Mouse (Mus musculus) E14TG2a.4 (cell line): ENCODE data around the gene Cmc1.

Experiments
- H3K27me3 ChIP-seq: 2 replicates; pipeline ENCODE4 v1.6.1; 2014; ENCODE audit warnings: low read length, control low read depth; ENCODE audit not compliant: insufficient read depth
- H3K36me3 ChIP-seq: 2 replicates; pipeline ENCODE4 v1.6.1; 2014; ENCODE audit warnings: low read length, control low read depth; ENCODE audit not compliant: insufficient read depth
- H3K4me1 ChIP-seq: replicated peaks from 2 replicates; pipeline ENCODE4 v1.6.1; 2014; ENCODE audit warnings: low read depth, low read length, control low read depth
- H3K4me3 ChIP-seq: replicated peaks from 2 replicates; pipeline ENCODE4 v1.5.1; 2014; ENCODE audit warnings: mild to moderate bottlenecking, low read length
- H3K9me3 ChIP-seq: 2 replicates; pipeline ENCODE4 v1.6.1; 2014; ENCODE audit warnings: low read length, control low read depth
- CTCF ChIP-seq: conservative IDR thresholded peaks from 2 replicates; pipeline ENCODE4 v1.5.1; 2014; ENCODE audit warnings: low read length
- NANOG ChIP-seq: IDR thresholded peaks from 2 replicates; pipeline ENCODE4 v1.6.1; 2014; ENCODE audit warnings: borderline replicate concordance, low read length, mixed read lengths
- POU5F1 ChIP-seq: IDR thresholded peaks from 2 replicates; pipeline ENCODE4 v1.6.1; 2014; ENCODE audit warnings: low read length, borderline replicate concordance

The Cmc1 gene

DNA sequence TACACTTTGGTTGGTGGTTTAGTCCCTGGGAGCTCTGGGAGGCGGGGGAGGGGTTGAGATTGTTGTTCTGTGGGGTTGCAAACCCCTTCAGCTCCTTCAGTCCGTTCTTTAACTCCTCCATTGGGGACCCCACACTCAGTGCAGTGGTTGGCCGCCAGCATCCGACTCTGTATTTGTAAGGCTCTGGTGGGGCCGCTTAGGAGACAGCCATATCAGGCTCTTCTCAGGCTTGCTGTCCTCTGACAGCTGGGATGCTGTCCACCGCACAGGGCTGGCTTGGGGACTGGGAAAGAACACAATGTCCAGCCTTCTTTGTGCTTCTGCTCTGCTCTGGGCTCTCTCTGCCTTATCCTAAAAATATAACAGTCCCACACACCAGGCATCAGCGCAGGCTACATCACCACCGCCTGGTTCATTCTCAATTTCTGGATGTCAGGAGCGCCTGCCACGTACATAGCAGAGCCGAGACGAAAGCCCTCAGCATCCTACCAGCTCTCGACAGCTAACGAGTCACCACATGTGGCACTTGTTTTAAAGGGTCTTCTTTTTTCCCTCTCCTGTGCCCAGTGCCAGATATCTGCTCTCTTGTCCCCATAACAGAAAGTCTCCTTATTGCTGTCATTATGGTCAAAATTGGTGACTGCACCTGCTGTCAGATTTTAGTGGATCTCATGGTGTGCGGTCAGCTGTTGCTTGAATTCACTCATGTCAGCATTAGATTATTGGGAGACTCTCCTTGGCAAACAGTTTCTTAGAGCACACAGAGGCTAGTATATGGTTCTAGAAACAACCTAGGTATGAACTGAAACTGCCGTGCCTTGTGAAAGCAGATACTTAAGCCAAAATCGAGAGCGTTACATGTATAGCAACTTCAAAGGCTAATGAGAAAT, 29.4 kb upstream of the Cmc1 start:
- no peak overlapping the region for H3K4me3 ChIP-seq
- H3K36me3 ChIP-seq = no peaks in the 10 kb centered on the region
- peaks cover 6% of the 10 kb centered on the region; the same call in 1 of the 2 replicates for H3K27me3 ChIP-seq
- no peaks in the 10 kb centered on the region for H3K9me3 ChIP-seq
- no peaks in the 10 kb centered on the region for H3K4me1 ChIP-seq
- no peak for TF ChIP-seq CTCF
- no peak for TF ChIP-seq NANOG
- TF ChIP-seq POU5F1 = no peak

DNA sequence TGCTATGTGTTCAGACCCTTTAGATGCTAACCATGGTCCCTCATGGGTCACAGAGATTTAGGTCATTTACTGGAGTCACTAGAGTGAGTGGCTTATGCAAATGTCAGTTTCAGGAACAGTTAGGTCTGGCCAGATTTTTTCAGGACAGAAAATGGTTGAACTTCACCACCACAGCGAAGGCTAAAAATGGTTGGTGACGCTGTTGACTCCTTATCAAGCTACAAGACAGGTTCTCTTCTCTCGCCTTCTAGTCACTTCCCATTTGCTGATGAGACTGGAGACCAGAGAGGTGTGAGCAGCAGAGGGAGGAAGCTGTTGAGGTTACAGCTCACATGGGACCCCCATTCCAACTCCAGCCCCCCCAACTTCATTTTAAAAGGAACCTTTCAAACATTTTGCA, 26.7 kb upstream of the Cmc1 start:
- H3K4me3 ChIP-seq = no peak overlapping the region
- TF ChIP-seq NANOG (no peak), CTCF (no peak), POU5F1 (no peak)
- H3K4me1 ChIP-seq = no peaks in the 10 kb centered on the region
- no peaks in the 10 kb centered on the region for H3K36me3 ChIP-seq
- no peaks in the 10 kb centered on the region for H3K9me3 ChIP-seq
- H3K27me3 ChIP-seq = peaks cover 6% of the 10 kb centered on the region; the same call in 1 of the 2 replicates

DNA sequence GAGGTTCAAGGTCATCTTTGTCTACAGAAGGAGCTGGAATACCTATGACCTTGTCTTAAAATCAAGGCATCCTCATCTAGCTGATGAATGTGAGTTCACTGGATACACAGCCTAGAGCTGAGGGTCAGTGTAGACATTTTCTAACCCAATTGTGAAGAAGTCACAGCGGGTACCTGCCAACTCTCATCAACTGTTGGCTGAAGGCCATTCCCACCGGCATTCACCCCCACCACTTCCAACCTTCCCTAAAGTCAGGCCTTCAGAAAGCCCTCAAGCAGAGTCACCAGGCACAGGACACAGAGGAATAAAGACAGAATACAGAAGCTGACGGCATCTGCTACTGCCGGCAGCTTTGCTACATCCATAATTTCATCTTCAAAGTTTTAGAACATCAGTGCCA, 25.4 kb upstream of the Cmc1 start:
- no peaks in the 10 kb centered on the region for H3K9me3 ChIP-seq
- H3K27me3 ChIP-seq = peaks cover 6% of the 10 kb centered on the region; the same call in 1 of the 2 replicates
- TF ChIP-seq POU5F1 (no peak), NANOG (no peak), CTCF (no peak)
- no peaks in the 10 kb centered on the region for H3K4me1 ChIP-seq
- no peak overlapping the region for H3K4me3 ChIP-seq
- no peaks in the 10 kb centered on the region for H3K36me3 ChIP-seq

DNA sequence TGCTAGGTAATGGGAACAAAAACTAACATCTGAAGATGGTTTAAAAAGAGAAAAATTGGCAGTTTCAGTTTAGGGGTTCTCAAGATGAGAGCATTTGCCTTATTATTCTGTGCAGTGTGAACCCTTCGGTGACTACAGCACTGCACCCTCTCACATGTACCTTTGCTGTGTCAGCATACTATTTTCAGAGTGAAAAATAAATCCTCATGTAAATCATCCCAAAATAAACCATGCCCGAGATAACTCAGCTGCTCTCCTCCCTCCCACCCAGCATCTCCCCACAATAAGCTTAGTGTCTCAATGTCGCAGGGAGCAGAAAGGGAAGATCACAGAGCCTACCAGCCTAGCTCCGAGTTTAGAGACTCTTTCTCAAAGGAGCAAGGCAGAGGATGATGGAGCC, 23.1 kb upstream of the Cmc1 start:
- H3K27me3 ChIP-seq = peaks cover 6% of the 10 kb centered on the region; the same call in 1 of the 2 replicates
- TF ChIP-seq NANOG = no peak
- no peak for TF ChIP-seq POU5F1
- TF ChIP-seq CTCF = no peak

DNA sequence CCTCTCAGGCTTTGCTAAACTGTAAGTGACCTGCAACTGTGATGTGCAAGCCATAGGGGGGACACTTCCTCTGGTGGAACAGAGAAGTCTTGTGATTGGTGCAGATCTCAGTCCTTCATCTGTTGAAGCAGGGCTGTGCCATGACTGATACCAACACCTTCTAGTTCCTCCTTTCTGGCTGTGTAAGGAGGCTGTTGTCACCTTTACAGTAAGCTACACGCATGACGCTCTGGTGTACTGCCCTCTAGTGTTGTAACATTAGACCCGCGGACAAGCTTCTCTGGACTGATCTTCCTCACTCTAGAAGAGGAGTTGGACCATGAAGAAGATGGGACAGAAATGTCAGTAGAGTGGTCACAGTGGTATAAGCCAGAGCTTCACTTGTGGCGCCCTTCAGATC, 18.6 kb upstream of the Cmc1 start:
- H3K36me3 ChIP-seq = no peaks in the 10 kb centered on the region
- H3K4me1 ChIP-seq = no peaks in the 10 kb centered on the region
- no peaks in the 10 kb centered on the region for H3K9me3 ChIP-seq
- H3K4me3 ChIP-seq = no peak overlapping the region
- TF ChIP-seq NANOG (no peak), CTCF (peak; percentile 66), POU5F1 (no peak)
- no peaks in the 10 kb centered on the region for H3K27me3 ChIP-seq

More for the DNA sequence above, 23.1 kb upstream of the Cmc1 start:
- H3K9me3 ChIP-seq = no peaks in the 10 kb centered on the region
- H3K4me3 ChIP-seq = no peak overlapping the region
- no peaks in the 10 kb centered on the region for H3K36me3 ChIP-seq
- H3K4me1 ChIP-seq = no peaks in the 10 kb centered on the region

DNA sequence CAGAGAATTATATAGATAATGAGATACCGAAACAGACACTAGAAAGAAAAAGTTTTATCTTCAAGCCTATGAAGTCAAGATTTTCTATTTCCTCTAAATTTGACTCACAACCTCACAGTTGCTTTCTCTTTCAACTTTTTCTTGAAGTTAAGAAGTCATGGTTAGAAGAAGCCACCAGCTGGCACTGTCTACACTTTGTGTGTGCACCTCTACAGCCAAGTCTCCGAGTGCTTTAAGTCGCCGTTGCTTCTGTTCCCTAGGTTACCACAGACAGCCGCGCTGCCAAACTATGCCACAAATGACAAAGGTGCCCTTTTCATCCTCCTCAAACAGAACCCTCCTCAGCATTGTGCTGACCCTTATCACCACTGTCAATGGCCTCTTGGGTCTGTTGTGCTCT, 17.6 kb upstream of the Cmc1 start:
- Histone ChIP-seq H3K4me1 (no peaks in the 10 kb centered on the region), H3K9me3 (no peaks in the 10 kb centered on the region), H3K27me3 (no peaks in the 10 kb centered on the region), H3K4me3 (no peak overlapping the region), H3K36me3 (no peaks in the 10 kb centered on the region)
- TF ChIP-seq NANOG (no peak), CTCF (no peak), POU5F1 (no peak)

DNA sequence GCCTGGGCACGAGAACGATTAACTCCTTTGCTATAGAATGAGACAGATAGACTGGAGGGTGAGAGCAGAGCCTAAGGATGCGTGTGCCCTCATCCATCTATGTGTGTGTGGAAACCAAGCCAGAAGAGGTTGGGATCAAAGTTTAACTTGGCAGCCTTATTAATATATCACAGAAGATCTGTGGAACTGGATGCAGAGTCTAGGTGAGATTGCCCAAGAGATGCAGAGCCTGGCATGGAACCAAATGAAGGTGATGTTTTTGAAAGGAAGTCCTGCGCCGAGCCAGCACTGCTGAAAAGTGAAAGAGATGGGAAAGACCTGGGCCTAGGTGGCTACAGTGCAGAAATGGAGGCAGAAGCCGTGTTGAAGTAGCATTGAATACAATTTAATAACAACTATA, 11.6 kb upstream of the Cmc1 start:
- TF ChIP-seq CTCF (no peak), POU5F1 (no peak), NANOG (no peak)
- Histone ChIP-seq H3K36me3 (no peaks in the 10 kb centered on the region), H3K27me3 (no peaks in the 10 kb centered on the region), H3K9me3 (no peaks in the 10 kb centered on the region), H3K4me3 (no peak overlapping the region), H3K4me1 (no peaks in the 10 kb centered on the region)

DNA sequence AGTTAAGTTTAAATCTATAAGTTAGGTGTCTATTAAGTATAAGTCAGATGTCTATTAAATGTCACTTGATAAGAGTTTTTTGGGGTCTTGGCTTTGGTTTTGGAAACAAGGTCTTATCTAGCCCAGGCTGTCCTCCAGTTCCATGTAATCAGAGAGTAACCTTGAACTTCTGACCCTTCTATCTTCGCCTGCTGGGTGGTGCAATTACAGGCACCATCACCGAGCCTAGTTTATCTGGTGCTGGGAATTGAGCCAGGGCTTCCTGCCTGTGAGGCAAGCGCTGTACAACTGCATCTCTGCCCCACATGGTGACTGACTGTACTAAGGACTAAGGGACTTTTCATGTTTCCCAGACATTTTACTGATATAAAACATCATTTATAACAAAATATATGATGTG, 10.0 kb upstream of the Cmc1 start:
- no peak for TF ChIP-seq POU5F1
- no peak for TF ChIP-seq NANOG
- TF ChIP-seq CTCF = no peak
- H3K4me3 ChIP-seq = no peak overlapping the region
- no peaks in the 10 kb centered on the region for H3K36me3 ChIP-seq
- H3K4me1 ChIP-seq = no peaks in the 10 kb centered on the region
- H3K9me3 ChIP-seq = no peaks in the 10 kb centered on the region
- H3K27me3 ChIP-seq = no peaks in the 10 kb centered on the region

DNA sequence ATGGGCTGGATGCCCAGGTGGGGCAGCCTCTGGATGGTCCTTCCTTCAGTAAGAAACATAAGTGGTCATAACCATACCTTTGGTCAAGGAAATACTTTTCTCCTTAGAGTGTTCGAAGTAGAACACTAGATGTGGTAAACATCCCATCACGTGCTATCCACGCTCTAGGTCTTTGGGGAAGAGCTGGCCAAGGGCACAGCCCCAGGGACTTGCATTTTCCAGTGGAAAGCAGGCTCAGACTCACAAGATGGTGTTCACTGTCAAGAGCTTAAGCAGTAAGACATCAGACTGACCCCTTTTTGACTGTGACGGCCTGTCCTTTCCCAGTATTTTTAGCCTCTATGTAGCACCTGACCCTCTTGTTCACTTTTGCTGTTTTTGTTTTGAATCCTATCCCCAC, 8.2 kb upstream of the Cmc1 start:
- Histone ChIP-seq H3K4me1 (no peaks in the 10 kb centered on the region), H3K4me3 (no peak overlapping the region), H3K36me3 (no peaks in the 10 kb centered on the region), H3K9me3 (no peaks in the 10 kb centered on the region), H3K27me3 (0 out of 2 replicates have a peak, but pooled peaks cover 3% of the 10 kb centered on the region)
- TF ChIP-seq POU5F1 (no peak), CTCF (no peak), NANOG (no peak)
